Mouse (Mus musculus): ENCODE results near the gene Edn1. TPM values are rescaled to one million over a fixed set of nuclear protein-coding genes. Genes with fewer than 3 reads are reported as not detected.

Gene Edn1
- polyA plus RNA-seq, 1 experiment from 2014 or later, result 2.8 TPM

GRCm38 (mm10) chr13:42334981-42335380 is 33.7 kb downstream of the Edn1 start:
- no peak overlapping the region for H3K4me2 ChIP-seq (replicated peaks)
- 82% methylated on average over 3 of the region's 3 CpGs for WGBS

GRCm38 (mm10) chr13:42336414-42336813 is 35.1 kb downstream of the Edn1 start:
- Histone ChIP-seq H3K9ac (no peak overlapping the region), H3K9me3 (no peaks in the 10 kb centered on the region), H3K4me1 (no peaks in the 10 kb centered on the region), H3K27ac (no peak overlapping the region), H3K4me2 (replicated peaks) (no peak overlapping the region), H3K27me3 (no peaks in the 10 kb centered on the region), H3K4me3 (no peak overlapping the region), H3K36me3 (no peaks in the 10 kb centered on the region)
- 75% methylated on average over 4 of the region's 4 CpGs for WGBS
- no peak for ATAC-seq (ENCODE audit: low FRiP score, low read depth)

More at GRCm38 (mm10) chr13:42334981-42335380, 33.7 kb downstream of the Edn1 start:
- Histone ChIP-seq H3K27me3 (no peaks in the 10 kb centered on the region), H3K27ac (no peak overlapping the region), H3K4me1 (no peaks in the 10 kb centered on the region), H3K9me3 (no peaks in the 10 kb centered on the region), H3K36me3 (no peaks in the 10 kb centered on the region), H3K9ac (no peak overlapping the region), H3K4me3 (no peak overlapping the region)
- ATAC-seq (ENCODE audit: low FRiP score, low read depth), result no peak

GRCm38 (mm10) chr13:42337072-42337471 is 35.8 kb downstream of the Edn1 start:
- no peak overlapping the region for H3K4me3 ChIP-seq
- H3K9me3 ChIP-seq, result no peaks in the 10 kb centered on the region
- no peak overlapping the region for H3K9ac ChIP-seq
- H3K4me1 ChIP-seq, result no peaks in the 10 kb centered on the region
- no peaks in the 10 kb centered on the region for H3K27me3 ChIP-seq
- H3K36me3 ChIP-seq, result no peaks in the 10 kb centered on the region
- H3K4me2 ChIP-seq (replicated peaks), result no peak overlapping the region
- H3K27ac ChIP-seq, result no peak overlapping the region
- no peak for ATAC-seq (ENCODE audit: low FRiP score, low read depth)
- 83% methylated on average over 2 of the region's 2 CpGs for WGBS

- H3K36me3 ChIP-seq, result no peaks in the 10 kb centered on the region
- no peaks in the 10 kb centered on the region for H3K4me1 ChIP-seq
- H3K4me3 ChIP-seq, result no peak overlapping the region
- no peak overlapping the region for H3K9ac ChIP-seq
- ATAC-seq (ENCODE audit: low FRiP score, low read depth), result no peak
- no peak overlapping the region for H3K4me2 ChIP-seq (replicated peaks)
- no peak overlapping the region for H3K27ac ChIP-seq
- H3K9me3 ChIP-seq, result no peaks in the 10 kb centered on the region
- WGBS, result 83% methylated on average over 2 of the region's 2 CpGs
- no peaks in the 10 kb centered on the region for H3K27me3 ChIP-seq
Observed at GRCm38 (mm10) chr13:42339466-42339865, 38.2 kb downstream of the Edn1 start.

- no peak overlapping the region for H3K9ac ChIP-seq
- no peak for ATAC-seq (ENCODE audit: low FRiP score, low read depth)
- H3K27ac ChIP-seq, result no peak overlapping the region
- no peak overlapping the region for H3K4me2 ChIP-seq (replicated peaks)
- no peaks in the 10 kb centered on the region for H3K27me3 ChIP-seq
- no peaks in the 10 kb centered on the region for H3K4me1 ChIP-seq
- no peaks in the 10 kb centered on the region for H3K9me3 ChIP-seq
- no peak overlapping the region for H3K4me3 ChIP-seq
- WGBS, result 81% methylated on average over 2 of the region's 2 CpGs
- no peaks in the 10 kb centered on the region for H3K36me3 ChIP-seq
Observed at GRCm38 (mm10) chr13:42341871-42342532, 40.7 kb downstream of the Edn1 start.

- Histone ChIP-seq H3K4me2 (replicated peaks) (no peak overlapping the region), H3K27ac (no peak overlapping the region), H3K27me3 (no peaks in the 10 kb centered on the region), H3K36me3 (no peaks in the 10 kb centered on the region), H3K4me1 (no peaks in the 10 kb centered on the region), H3K4me3 (no peak overlapping the region), H3K9me3 (peaks cover 3% of the 10 kb centered on the region; the same call in 1 of the 2 replicates), H3K9ac (no peak overlapping the region)
- WGBS, result 85% methylated on average over 7 of the region's 7 CpGs
- ATAC-seq (ENCODE audit: low FRiP score, low read depth), result no peak
Observed at GRCm38 (mm10) chr13:42345439-42345838, 44.2 kb downstream of the Edn1 start.

- WGBS, result 26% methylated on average over 7 of the region's 7 CpGs
- H3K4me1 ChIP-seq, result no peaks in the 10 kb centered on the region
Observed at GRCm38 (mm10) chr13:42346414-42346813, 45.1 kb downstream of the Edn1 start.

GRCm38 (mm10) chr13:42351675-42352074 is 50.4 kb downstream of the Edn1 start:
- Histone ChIP-seq H3K27ac (no peak overlapping the region), H3K27me3 (no peaks in the 10 kb centered on the region), H3K9ac (no peak overlapping the region), H3K36me3 (no peaks in the 10 kb centered on the region), H3K4me3 (no peak overlapping the region), H3K4me1 (no peaks in the 10 kb centered on the region), H3K9me3 (peaks cover 3% of the 10 kb centered on the region; the same call in 1 of the 2 replicates), H3K4me2 (replicated peaks) (no peak overlapping the region)
- ATAC-seq (ENCODE audit: low FRiP score, low read depth), result no peak
- WGBS, result 64% methylated on average over 7 of the region's 7 CpGs

More at GRCm38 (mm10) chr13:42346414-42346813, 45.1 kb downstream of the Edn1 start:
- no peak overlapping the region for H3K4me3 ChIP-seq
- no peaks in the 10 kb centered on the region for H3K27me3 ChIP-seq
- H3K4me2 ChIP-seq (replicated peaks), result no peak overlapping the region
- no peak overlapping the region for H3K9ac ChIP-seq
- no peak overlapping the region for H3K27ac ChIP-seq
- no peak for ATAC-seq (ENCODE audit: low FRiP score, low read depth)
- peaks cover 3% of the 10 kb centered on the region; the same call in 1 of the 2 replicates for H3K9me3 ChIP-seq
- H3K36me3 ChIP-seq, result no peaks in the 10 kb centered on the region

Other genes starting within 250 kb of the Edn1 start
- 12.8 and 14.4 TPM in 2 replicates for gene Hivep1, start 249.5 kb upstream of the Edn1 start, polyA plus RNA-seq (2015; fragmentation: Nextera tagmentation; extraction: Ambion mirVana)

All from limb, embryonic 13.5 days (tissue).